Mouse (Mus musculus): ENCODE measurements around the gene Gper1. TPM values are rescaled to one million over a fixed set of nuclear protein-coding genes. Genes with fewer than 3 reads are reported as not detected.

The Gper1 gene
- polyA plus RNA-seq, 1 experiment from 2014 or later = 7.2 TPM

DNA sequence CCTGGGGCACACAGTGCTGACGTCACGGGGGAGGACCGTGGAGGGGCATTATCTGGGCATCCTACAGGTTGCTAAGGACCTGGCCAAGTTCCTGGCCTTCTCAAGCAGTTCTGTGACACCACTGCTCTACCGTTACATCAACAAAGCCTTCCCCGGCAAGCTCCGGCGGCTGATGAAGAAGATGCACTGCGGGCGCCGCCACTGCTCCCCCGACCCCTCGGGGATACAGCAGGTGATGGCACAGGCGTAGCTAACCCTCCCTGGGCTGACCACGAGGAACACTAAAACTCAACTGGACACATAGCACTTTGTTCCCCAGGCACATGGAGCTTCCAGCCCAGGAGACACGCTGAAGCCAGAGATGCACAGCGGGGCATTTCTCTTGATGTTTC is 29.8 kb upstream of the Gper1 start:
- DNase-seq (ENCODE audit: low spot score) (no peak), ATAC-seq (no peak)
- Histone ChIP-seq H3K9me3 (ENCODE audit: low read length) (no peaks in the 10 kb centered on the region), H3K4me1 (ENCODE audit: insufficient read depth, low read depth, low read length) (peaks cover 22% of the 10 kb centered on the region), H3K4me3 (ENCODE audit: low read depth, low read length) (no peak overlapping the region), H3K36me3 (ENCODE audit: insufficient read depth, low read length) (peaks cover 25% of the 10 kb centered on the region), H3K27me3 (replicated peaks; ENCODE audit: insufficient read depth, low read length) (no peaks in the 10 kb centered on the region), H3K9ac (replicated peaks; ENCODE audit: low read depth) (no peak overlapping the region), H3K4me2 (replicated peaks; ENCODE audit: low read depth, low read length) (no peak overlapping the region), H3K27ac (ENCODE audit: low read length) (no peak overlapping the region)
- 89% methylated on average over 16 of the region's 16 CpGs for WGBS
- TF ChIP-seq EP300 (IDR thresholded peaks at IDR 0.05) (no peak), CTCF (IDR thresholded peaks at IDR 0.05) (no peak)

DNA sequence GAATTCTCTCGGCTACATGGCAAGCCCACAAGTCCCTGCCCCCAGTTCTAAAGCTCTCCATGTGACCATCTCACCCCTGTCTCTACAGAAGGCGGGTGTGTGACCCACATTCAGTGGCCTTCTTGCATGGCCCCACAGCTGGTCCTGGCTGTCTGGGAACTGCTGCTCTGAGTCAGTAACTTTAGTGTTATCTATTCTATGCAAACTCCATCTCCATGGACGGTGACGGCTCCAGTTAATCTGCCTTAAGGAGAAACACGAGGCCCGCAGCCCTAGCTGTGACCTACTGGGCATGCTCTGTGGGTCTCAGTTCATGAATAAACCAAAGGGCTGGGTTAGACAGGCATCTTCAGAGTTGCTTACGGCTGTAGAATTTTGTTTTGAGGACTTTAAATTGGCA is 28.6 kb upstream of the Gper1 start:
- peaks cover 16% of the 10 kb centered on the region for H3K4me1 ChIP-seq (ENCODE audit: insufficient read depth, low read depth, low read length)
- WGBS = 77% methylated on average over 7 of the region's 7 CpGs
- peaks cover 25% of the 10 kb centered on the region for H3K36me3 ChIP-seq (ENCODE audit: insufficient read depth, low read length)
- no peak overlapping the region for H3K4me3 ChIP-seq (ENCODE audit: low read depth, low read length)
- H3K27me3 ChIP-seq (replicated peaks; ENCODE audit: insufficient read depth, low read length) = no peaks in the 10 kb centered on the region
- no peak for DNase-seq (ENCODE audit: low spot score)
- no peak overlapping the region for H3K27ac ChIP-seq (ENCODE audit: low read length)
- H3K9me3 ChIP-seq (ENCODE audit: low read length) = no peaks in the 10 kb centered on the region
- TF ChIP-seq EP300 (IDR thresholded peaks at IDR 0.05) = no peak
- no peak for TF ChIP-seq CTCF (IDR thresholded peaks at IDR 0.05)
- ATAC-seq = no peak
- no peak overlapping the region for H3K9ac ChIP-seq (replicated peaks; ENCODE audit: low read depth)
- no peak overlapping the region for H3K4me2 ChIP-seq (replicated peaks; ENCODE audit: low read depth, low read length)

DNA sequence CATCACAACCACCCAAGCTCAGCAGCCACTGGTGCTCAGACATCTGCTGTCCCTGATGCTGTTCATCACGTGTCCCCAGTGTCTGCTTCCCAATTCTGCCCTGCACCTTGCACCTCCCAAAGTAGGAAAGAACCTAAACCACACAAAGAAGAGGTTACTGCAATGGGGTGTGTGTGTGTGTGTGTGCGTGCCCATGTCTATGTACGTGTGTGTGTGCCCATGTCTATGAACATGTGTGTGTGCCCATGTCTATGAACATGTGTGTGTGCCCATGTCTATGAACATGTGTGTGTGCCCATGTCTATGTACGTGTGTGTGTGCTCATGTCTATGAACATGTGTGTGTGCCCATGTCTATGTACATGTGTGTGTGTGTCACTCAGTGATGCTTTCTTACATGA is 27.4 kb upstream of the Gper1 start:
- TF ChIP-seq EP300 (IDR thresholded peaks at IDR 0.05) (no peak), CTCF (IDR thresholded peaks at IDR 0.05) (no peak)
- no peak overlapping the region for H3K4me3 ChIP-seq (ENCODE audit: low read depth, low read length)
- H3K4me1 ChIP-seq (ENCODE audit: insufficient read depth, low read depth, low read length) = 0 out of 2 replicates have a peak, but pooled peaks cover 9% of the 10 kb centered on the region
- no peaks in the 10 kb centered on the region for H3K27me3 ChIP-seq (replicated peaks; ENCODE audit: insufficient read depth, low read length)
- no peak for DNase-seq (ENCODE audit: low spot score)
- H3K4me2 ChIP-seq (replicated peaks; ENCODE audit: low read depth, low read length) = no peak overlapping the region
- ATAC-seq = no peak
- peaks cover 25% of the 10 kb centered on the region for H3K36me3 ChIP-seq (ENCODE audit: insufficient read depth, low read length)
- no peak overlapping the region for H3K27ac ChIP-seq (ENCODE audit: low read length)
- WGBS = 94% methylated on average over 4 of the region's 4 CpGs
- H3K9ac ChIP-seq (replicated peaks; ENCODE audit: low read depth) = no peak overlapping the region
- H3K9me3 ChIP-seq (ENCODE audit: low read length) = no peaks in the 10 kb centered on the region

DNA sequence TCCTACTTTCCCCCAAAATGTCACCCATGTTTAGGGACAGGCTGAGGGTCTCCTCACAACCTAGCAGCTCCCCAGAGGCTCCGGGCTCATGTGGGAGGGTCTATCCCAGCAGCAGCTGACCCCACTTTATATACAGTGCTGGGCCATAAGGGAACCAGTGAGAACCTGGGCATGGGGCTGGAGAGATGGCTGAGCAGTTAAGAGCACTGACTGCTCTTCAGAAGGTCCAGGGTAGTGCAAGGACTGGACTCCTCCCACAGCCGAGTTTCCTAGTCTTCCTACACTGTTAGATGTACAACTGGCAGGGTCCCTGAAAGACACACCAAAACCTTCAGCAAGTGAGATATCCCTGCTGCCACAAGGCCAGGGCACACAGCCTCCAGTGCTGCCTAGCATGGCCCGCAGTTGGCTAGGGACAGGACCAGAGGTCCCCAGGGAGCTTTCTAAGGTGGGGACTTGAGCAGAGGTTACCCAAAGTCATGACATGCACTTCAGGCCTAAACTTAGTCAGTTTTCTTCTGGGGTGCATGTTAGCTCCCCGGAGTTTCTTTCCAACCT is 25.5 kb upstream of the Gper1 start:
- Histone ChIP-seq H3K4me2 (replicated peaks; ENCODE audit: low read depth, low read length) (no peak overlapping the region), H3K4me1 (ENCODE audit: insufficient read depth, low read depth, low read length) (0 out of 2 replicates have a peak, but pooled peaks cover 7% of the 10 kb centered on the region), H3K27ac (ENCODE audit: low read length) (peak overlapping the region; percentile 28; the same call in 1 of the 2 replicates), H3K27me3 (replicated peaks; ENCODE audit: insufficient read depth, low read length) (no peaks in the 10 kb centered on the region), H3K4me3 (ENCODE audit: low read depth, low read length) (no peak overlapping the region), H3K36me3 (ENCODE audit: insufficient read depth, low read length) (peaks cover 22% of the 10 kb centered on the region), H3K9ac (replicated peaks; ENCODE audit: low read depth) (no peak overlapping the region), H3K9me3 (ENCODE audit: low read length) (no peaks in the 10 kb centered on the region)
- TF ChIP-seq CTCF (IDR thresholded peaks at IDR 0.05) (no peak), EP300 (IDR thresholded peaks at IDR 0.05) (no peak)
- ATAC-seq = no peak
- DNase-seq (ENCODE audit: low spot score) = no peak
- 84% methylated on average over 4 of the region's 4 CpGs for WGBS

DNA sequence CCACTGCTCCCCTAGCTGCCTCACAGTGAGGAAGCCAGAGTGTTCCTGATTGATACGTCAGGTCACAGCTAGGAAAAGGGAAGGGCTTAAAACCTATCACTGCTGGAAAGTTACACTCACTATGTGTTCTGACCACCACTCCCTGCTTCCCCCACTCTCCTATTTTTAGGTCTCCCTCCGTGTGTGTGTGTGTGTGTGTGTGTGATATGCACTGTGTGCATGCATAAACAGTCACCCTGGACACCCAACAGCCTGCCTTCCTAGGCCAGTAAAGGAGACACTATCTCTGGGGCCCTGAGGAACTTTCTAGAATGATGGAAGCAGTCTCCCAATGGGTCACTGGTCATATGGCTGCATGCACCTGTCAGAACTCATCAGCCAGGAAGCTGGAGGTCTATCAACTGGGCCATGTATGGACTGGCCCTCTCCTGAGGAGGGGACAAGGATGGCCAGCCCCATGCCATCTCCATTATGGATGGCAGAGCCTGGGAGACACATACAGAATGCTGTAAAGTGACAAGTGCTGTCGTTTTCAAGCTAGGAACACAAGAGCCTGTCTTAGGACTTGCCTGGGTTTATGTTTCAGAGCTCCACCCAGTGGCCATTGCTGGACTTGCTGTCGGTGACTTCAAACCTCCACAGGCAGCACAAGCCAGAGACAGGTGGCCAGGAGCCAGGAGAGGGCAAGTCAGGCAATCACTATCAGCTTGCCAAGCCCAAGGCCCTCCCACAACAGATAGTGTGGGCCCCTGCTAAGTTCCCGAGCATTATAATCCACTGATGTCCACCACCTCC is 24.8 kb upstream of the Gper1 start:
- TF ChIP-seq CTCF (IDR thresholded peaks at IDR 0.05) (peak; percentile 94), EP300 (IDR thresholded peaks at IDR 0.05) (0 out of 2 replicates have a peak, but pooled peaks have one; percentile 24)
- Histone ChIP-seq H3K36me3 (ENCODE audit: insufficient read depth, low read length) (peaks cover 15% of the 10 kb centered on the region), H3K27ac (ENCODE audit: low read length) (peak overlapping the region; percentile 47; the same call in 1 of the 2 replicates), H3K4me1 (ENCODE audit: insufficient read depth, low read depth, low read length) (0 out of 2 replicates have a peak, but pooled peaks cover 7% of the 10 kb centered on the region), H3K27me3 (replicated peaks; ENCODE audit: insufficient read depth, low read length) (no peaks in the 10 kb centered on the region), H3K4me2 (replicated peaks; ENCODE audit: low read depth, low read length) (no peak overlapping the region), H3K4me3 (ENCODE audit: low read depth, low read length) (no peak overlapping the region), H3K9me3 (ENCODE audit: low read length) (no peaks in the 10 kb centered on the region), H3K9ac (replicated peaks; ENCODE audit: low read depth) (no peak overlapping the region)
- DNase-seq (ENCODE audit: low spot score) (peak; percentile 91), ATAC-seq (peak; percentile 85)
- 29% methylated on average over 5 of the region's 5 CpGs for WGBS

DNA sequence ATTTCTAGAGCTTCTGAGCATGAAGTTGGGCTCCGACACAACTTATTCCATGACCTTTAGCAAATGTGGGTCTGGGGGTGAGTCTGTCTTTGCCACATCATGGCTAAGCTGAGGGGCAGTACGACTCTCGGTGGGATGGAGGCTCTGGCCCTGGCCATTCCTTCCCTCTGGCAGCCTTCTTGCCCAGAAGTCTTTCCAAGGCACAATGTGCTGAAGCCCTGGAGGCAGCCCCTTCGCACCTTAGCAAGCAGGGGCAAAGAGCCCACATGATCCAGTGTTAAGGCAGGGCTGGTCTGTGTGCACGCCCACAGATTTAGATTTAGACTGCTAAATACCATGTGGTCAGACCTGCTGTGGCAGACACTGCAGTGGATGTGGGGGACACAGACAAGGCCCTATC is 24.2 kb upstream of the Gper1 start:
- H3K27me3 ChIP-seq (replicated peaks; ENCODE audit: insufficient read depth, low read length) = no peaks in the 10 kb centered on the region
- 79% methylated on average over 5 of the region's 5 CpGs for WGBS
- 0 out of 2 replicates have a peak, but pooled peaks cover 7% of the 10 kb centered on the region for H3K4me1 ChIP-seq (ENCODE audit: insufficient read depth, low read depth, low read length)
- DNase-seq (ENCODE audit: low spot score) (no peak), ATAC-seq (no peak)
- no peaks in the 10 kb centered on the region for H3K9me3 ChIP-seq (ENCODE audit: low read length)
- H3K9ac ChIP-seq (replicated peaks; ENCODE audit: low read depth) = no peak overlapping the region
- TF ChIP-seq EP300 (IDR thresholded peaks at IDR 0.05) = no peak
- no peak for TF ChIP-seq CTCF (IDR thresholded peaks at IDR 0.05)
- H3K36me3 ChIP-seq (ENCODE audit: insufficient read depth, low read length) = peaks cover 9% of the 10 kb centered on the region
- no peak overlapping the region for H3K4me3 ChIP-seq (ENCODE audit: low read depth, low read length)
- H3K27ac ChIP-seq (ENCODE audit: low read length) = no peak overlapping the region
- no peak overlapping the region for H3K4me2 ChIP-seq (replicated peaks; ENCODE audit: low read depth, low read length)
